Mouse (Mus musculus): ENCODE results near the gene Bri3. TPM values are rescaled to one million over a fixed set of nuclear protein-coding genes. Genes with fewer than 3 reads are reported as not detected.

Bri3 gene
- polyA plus RNA-seq (2012; rRNA removed): 60.1 and 154 TPM in 2 replicates

GRCm38 (mm10) chr5:144243901-144244487, at the start of gene Bri3:
Gene Bri3, plus strand, starts transcription at chr5:144244437.
- Histone ChIP-seq H3K4me3 (ENCODE audit: low read depth, low read length) (no peak within 1 kb of the TSS), H3K27me3 (ENCODE audit: control insufficient read depth, insufficient read depth, low read length) (no peaks in the 10 kb centered on the region), H3K27ac (ENCODE audit: insufficient read depth, low read depth, low read length) (no peak within 1 kb of the TSS), H3K4me1 (ENCODE audit: control insufficient read depth, insufficient read depth, insufficient read length, low read length) (peaks cover 9% of the 10 kb centered on the region; the same call in 1 of the 2 replicates), H3K36me3 (ENCODE audit: control insufficient read depth, insufficient read depth, low read length) (no peaks in the 10 kb centered on the region)
- no peak for TF ChIP-seq POLR2A (IDR thresholded peaks at IDR 0.05; ENCODE audit: low read depth, low read length)
- TF ChIP-seq CTCF (IDR thresholded peaks at IDR 0.05; ENCODE audit: extremely low read depth, insufficient read length, insufficient replicate concordance, low read depth, low read length): no peak
- WGBS: 92% methylated on average over 7 of the region's 7 CpGs

GRCm38 (mm10) chr5:144195567-144195966, 48.7 kb upstream of the Bri3 start:
- no peaks in the 10 kb centered on the region for H3K4me1 ChIP-seq (ENCODE audit: control insufficient read depth, insufficient read depth, insufficient read length, low read length)
- no peak overlapping the region for H3K4me3 ChIP-seq (ENCODE audit: low read depth, low read length)
- 83% methylated on average over 8 of the region's 8 CpGs for WGBS
- H3K36me3 ChIP-seq (ENCODE audit: control insufficient read depth, insufficient read depth, low read length): peaks cover 3% of the 10 kb centered on the region; the same call in 1 of the 2 replicates
- H3K27ac ChIP-seq (ENCODE audit: insufficient read depth, low read depth, low read length): no peak overlapping the region
- H3K27me3 ChIP-seq (ENCODE audit: control insufficient read depth, insufficient read depth, low read length): no peaks in the 10 kb centered on the region
- TF ChIP-seq CTCF (IDR thresholded peaks at IDR 0.05; ENCODE audit: extremely low read depth, insufficient read length, insufficient replicate concordance, low read depth, low read length): no peak
- no peak for TF ChIP-seq POLR2A (IDR thresholded peaks at IDR 0.05; ENCODE audit: low read depth, low read length)

GRCm38 (mm10) chr5:144200616-144201015, 43.6 kb upstream of the Bri3 start:
- Histone ChIP-seq H3K4me1 (ENCODE audit: control insufficient read depth, insufficient read depth, insufficient read length, low read length) (no peaks in the 10 kb centered on the region), H3K4me3 (ENCODE audit: low read depth, low read length) (no peak overlapping the region), H3K36me3 (ENCODE audit: control insufficient read depth, insufficient read depth, low read length) (peaks cover 11% of the 10 kb centered on the region), H3K27ac (ENCODE audit: insufficient read depth, low read depth, low read length) (no peak overlapping the region), H3K27me3 (ENCODE audit: control insufficient read depth, insufficient read depth, low read length) (no peaks in the 10 kb centered on the region)
- WGBS: 85% methylated on average over 11 of the region's 11 CpGs
- TF ChIP-seq POLR2A (IDR thresholded peaks at IDR 0.05; ENCODE audit: low read depth, low read length): no peak
- no peak for TF ChIP-seq CTCF (IDR thresholded peaks at IDR 0.05; ENCODE audit: extremely low read depth, insufficient read length, insufficient replicate concordance, low read depth, low read length)

GRCm38 (mm10) chr5:144202430-144202829, 41.8 kb upstream of the Bri3 start:
- Histone ChIP-seq H3K36me3 (ENCODE audit: control insufficient read depth, insufficient read depth, low read length) (peaks cover 23% of the 10 kb centered on the region), H3K4me1 (ENCODE audit: control insufficient read depth, insufficient read depth, insufficient read length, low read length) (no peaks in the 10 kb centered on the region), H3K27me3 (ENCODE audit: control insufficient read depth, insufficient read depth, low read length) (no peaks in the 10 kb centered on the region), H3K4me3 (ENCODE audit: low read depth, low read length) (no peak overlapping the region), H3K27ac (ENCODE audit: insufficient read depth, low read depth, low read length) (no peak overlapping the region)
- TF ChIP-seq POLR2A (IDR thresholded peaks at IDR 0.05; ENCODE audit: low read depth, low read length) (no peak), CTCF (IDR thresholded peaks at IDR 0.05; ENCODE audit: extremely low read depth, insufficient read length, insufficient replicate concordance, low read depth, low read length) (no peak)
- WGBS: 98% methylated on average over 6 of the region's 6 CpGs

GRCm38 (mm10) chr5:144203398-144203959, 40.8 kb upstream of the Bri3 start:
- no peak overlapping the region for H3K27ac ChIP-seq (ENCODE audit: insufficient read depth, low read depth, low read length)
- H3K27me3 ChIP-seq (ENCODE audit: control insufficient read depth, insufficient read depth, low read length): no peaks in the 10 kb centered on the region
- no peak overlapping the region for H3K4me3 ChIP-seq (ENCODE audit: low read depth, low read length)
- 95% methylated on average over 10 of the region's 10 CpGs for WGBS
- no peak for TF ChIP-seq CTCF (IDR thresholded peaks at IDR 0.05; ENCODE audit: extremely low read depth, insufficient read length, insufficient replicate concordance, low read depth, low read length)
- no peak for TF ChIP-seq POLR2A (IDR thresholded peaks at IDR 0.05; ENCODE audit: low read depth, low read length)
- H3K4me1 ChIP-seq (ENCODE audit: control insufficient read depth, insufficient read depth, insufficient read length, low read length): no peaks in the 10 kb centered on the region
- peaks cover 24% of the 10 kb centered on the region for H3K36me3 ChIP-seq (ENCODE audit: control insufficient read depth, insufficient read depth, low read length)

- 92% methylated on average over 12 of the region's 12 CpGs for WGBS
- TF ChIP-seq CTCF (IDR thresholded peaks at IDR 0.05; ENCODE audit: extremely low read depth, insufficient read length, insufficient replicate concordance, low read depth, low read length): no peak
- TF ChIP-seq POLR2A (IDR thresholded peaks at IDR 0.05; ENCODE audit: low read depth, low read length): no peak
- no peaks in the 10 kb centered on the region for H3K27me3 ChIP-seq (ENCODE audit: control insufficient read depth, insufficient read depth, low read length)
- peaks cover 26% of the 10 kb centered on the region for H3K36me3 ChIP-seq (ENCODE audit: control insufficient read depth, insufficient read depth, low read length)
- no peaks in the 10 kb centered on the region for H3K4me1 ChIP-seq (ENCODE audit: control insufficient read depth, insufficient read depth, insufficient read length, low read length)
- H3K27ac ChIP-seq (ENCODE audit: insufficient read depth, low read depth, low read length): no peak overlapping the region
- H3K4me3 ChIP-seq (ENCODE audit: low read depth, low read length): no peak overlapping the region
Measured at GRCm38 (mm10) chr5:144204303-144204702, 39.9 kb upstream of the Bri3 start.

- Histone ChIP-seq H3K27ac (ENCODE audit: insufficient read depth, low read depth, low read length) (no peak overlapping the region), H3K27me3 (ENCODE audit: control insufficient read depth, insufficient read depth, low read length) (no peaks in the 10 kb centered on the region), H3K4me1 (ENCODE audit: control insufficient read depth, insufficient read depth, insufficient read length, low read length) (no peaks in the 10 kb centered on the region), H3K4me3 (ENCODE audit: low read depth, low read length) (no peak overlapping the region), H3K36me3 (ENCODE audit: control insufficient read depth, insufficient read depth, low read length) (peaks cover 30% of the 10 kb centered on the region)
- no peak for TF ChIP-seq CTCF (IDR thresholded peaks at IDR 0.05; ENCODE audit: extremely low read depth, insufficient read length, insufficient replicate concordance, low read depth, low read length)
- no peak for TF ChIP-seq POLR2A (IDR thresholded peaks at IDR 0.05; ENCODE audit: low read depth, low read length)
- 89% methylated on average over 10 of the region's 10 CpGs for WGBS
Measured at GRCm38 (mm10) chr5:144204911-144205310, 39.3 kb upstream of the Bri3 start.

Measured in small intestine, adult 2 months (tissue).